Mouse (Mus musculus): ENCODE measurements around the gene Sapcd2. TPM values are rescaled to one million over a fixed set of nuclear protein-coding genes. Genes with fewer than 3 reads are reported as not detected.

The Sapcd2 gene
- total RNA-seq, 2 experiments from 2014 or later, result 0.10 to 0.26 TPM

DNA sequence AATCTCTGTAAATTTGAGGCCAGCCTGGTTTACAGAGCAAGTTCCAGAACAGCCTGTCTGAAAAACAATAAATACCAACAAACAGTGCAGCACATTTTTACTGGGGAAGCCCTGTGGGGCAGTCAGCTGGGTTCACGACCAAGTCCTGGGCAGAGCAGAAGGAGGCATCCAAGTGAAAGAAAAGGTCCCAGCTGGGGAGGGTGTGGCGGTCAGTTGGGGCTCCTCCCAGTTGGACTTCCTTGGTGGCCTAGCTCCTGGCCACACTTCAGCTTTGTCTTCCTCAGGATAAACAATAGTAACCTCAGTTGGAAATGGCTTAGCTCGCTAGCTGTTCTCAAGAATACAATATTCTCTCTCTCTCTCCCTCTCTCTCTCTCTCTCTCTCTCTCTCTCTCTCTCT lies 45.3 kb downstream of the Sapcd2 start:
- intact Hi-C loops (cut with DNase I), result no loop called here
- peak in 1 of 2 experiments; percentile 46 for DNase-seq

- no peak for DNase-seq
- intact Hi-C loops (cut with DNase I), result loop anchor here (2.0 to 5.0 kb wide), 3 partner anchors 61 to 155 kb away; partner anchors contain the start of gene Phpt1
Observed at GRCm38 (mm10) chr2:25421896-25422295, 49.8 kb downstream of the Sapcd2 start.

DNA sequence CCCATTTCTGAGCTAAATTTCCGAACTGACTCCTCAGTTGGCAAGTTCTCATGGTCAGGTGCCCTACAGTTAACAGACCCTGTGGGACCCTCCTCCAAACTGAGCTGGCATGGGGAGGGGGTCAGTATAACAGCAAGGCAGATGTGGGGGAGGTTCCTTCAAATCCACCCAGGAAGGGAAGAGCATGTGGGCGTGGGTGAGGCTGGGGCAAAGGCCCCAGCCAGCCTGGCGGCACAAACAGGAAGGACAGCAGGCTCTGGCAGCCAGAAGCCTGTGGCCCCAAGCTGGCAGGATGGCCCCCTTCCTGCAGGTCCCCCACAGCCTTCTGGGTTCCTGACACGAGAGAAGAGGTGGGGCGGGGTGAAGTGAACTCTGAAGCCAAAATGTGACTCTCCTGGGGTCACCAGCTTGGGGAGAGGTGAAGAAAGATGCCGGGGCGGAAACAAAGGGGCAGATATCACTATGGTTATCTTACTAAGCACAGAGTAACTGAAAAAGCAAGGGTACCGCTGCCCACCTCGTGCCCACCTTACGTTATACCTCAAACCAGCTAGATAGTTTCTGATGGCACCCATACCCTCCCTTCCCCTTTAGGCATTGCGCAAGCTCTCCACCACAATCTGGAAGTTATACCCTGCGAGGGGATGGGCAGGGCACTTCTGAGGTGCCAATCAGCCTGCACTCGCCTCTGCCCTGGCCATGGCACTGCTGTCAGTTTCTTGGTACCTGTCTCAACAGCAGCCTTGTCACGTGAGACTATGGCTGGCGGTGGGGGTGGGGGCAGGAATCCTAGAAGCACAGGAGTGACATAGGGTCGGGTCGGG lies 50.7 kb downstream of the Sapcd2 start, which contains the start of gene Fut7:
TSS of gene Fut7 (plus strand) at position 681 of the 824 bp plus-strand sequence.
- intact Hi-C loops (cut with DNase I), result loop anchor here (2.0 to 5.0 kb wide), 2 partner anchors 128 to 155 kb away; partner anchors contain the start of gene Phpt1

GRCm38 (mm10) chr2:25423626-25424025 lies 51.5 kb downstream of the Sapcd2 start:
- peak in 1 of 2 experiments; percentile 2 for DNase-seq
- intact Hi-C loops (cut with DNase I), result loop anchor here (2.0 to 5.0 kb wide), 2 partner anchors 127 to 154 kb away; partner anchors contain the start of gene Phpt1

More for the DNA sequence above, 50.7 kb downstream of the Sapcd2 start, which contains the start of gene Fut7:
- no peak for DNase-seq

DNA sequence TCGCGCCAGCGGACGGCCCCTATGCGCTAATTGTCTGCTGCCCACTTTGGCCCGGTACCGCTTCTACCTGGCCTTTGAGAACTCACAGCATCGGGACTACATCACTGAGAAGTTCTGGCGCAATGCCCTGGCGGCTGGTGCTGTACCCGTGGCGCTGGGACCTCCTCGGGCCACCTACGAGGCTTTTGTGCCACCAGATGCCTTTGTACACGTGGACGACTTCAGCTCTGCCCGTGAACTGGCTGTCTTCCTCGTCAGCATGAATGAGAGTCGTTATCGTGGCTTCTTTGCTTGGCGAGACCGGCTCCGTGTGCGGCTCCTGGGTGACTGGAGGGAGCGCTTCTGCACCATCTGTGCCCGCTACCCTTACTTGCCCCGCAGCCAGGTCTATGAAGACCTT lies 53.4 kb downstream of the Sapcd2 start:
- peak in 1 of 2 experiments; percentile 4 for DNase-seq
- intact Hi-C loops (cut with DNase I), result loop anchor here (5.0 kb wide), 1 partner anchor 48 kb away; no protein-coding TSS in a partner anchor

GRCm38 (mm10) chr2:25426721-25427191 lies 54.6 kb downstream of the Sapcd2 start:
- peak; percentile 58 to 62 for DNase-seq
- intact Hi-C loops (cut with DNase I), result loop anchor here (5.0 kb wide), 1 partner anchor 49 kb away; no protein-coding TSS in a partner anchor

GRCm38 (mm10) chr2:25427256-25427655 lies 55.1 kb downstream of the Sapcd2 start:
- intact Hi-C loops (cut with DNase I), result loop anchor here (5.0 kb wide), 1 partner anchor 50 kb away; no protein-coding TSS in a partner anchor
- DNase-seq, result no peak

Other genes starting within 250 kb of the Sapcd2 start
- gene Nrarp, start 191.6 kb upstream of the Sapcd2 start, total RNA-seq (2021), result 1 to 10 TPM; 5.9 to 6.7 TPM
- 1 to 10 TPM in 1 of 2 experiments, under 1 TPM in 1; 0.54 to 1.2 TPM for gene Tor4a, start 175.4 kb upstream of the Sapcd2 start, total RNA-seq (2021)
- gene Nelfb, start 160.8 kb upstream of the Sapcd2 start, total RNA-seq (2021), result 10 to 100 TPM; 18.2 to 19.5 TPM
- not detected for gene Stpg3, start 157.7 kb upstream of the Sapcd2 start, total RNA-seq (2021)
- gene Fam166a, start 153.6 kb upstream of the Sapcd2 start, total RNA-seq (2021), result not detected
- gene Tubb4b, start 147.6 kb upstream of the Sapcd2 start, total RNA-seq (2021), result 100 to 1,000 TPM; 189 to 229 TPM
- not detected for gene Slc34a3, start 138.0 kb upstream of the Sapcd2 start, total RNA-seq (2021)
- gene Rnf224, start 135.5 kb upstream of the Sapcd2 start, total RNA-seq (2021), result not detected
- gene Rnf208, start 130.1 kb upstream of the Sapcd2 start, total RNA-seq (2021), result under 1 TPM; 0.84 to 0.91 TPM
- gene Cysrt1, start 129.9 kb upstream of the Sapcd2 start, total RNA-seq (2021), result not detected
- 1 to 10 TPM in 1 of 2 experiments, under 1 TPM in 1; 0.39 to 1.1 TPM for gene AL732309.1, start 125.5 kb upstream of the Sapcd2 start, total RNA-seq (2021)
- 10 to 100 TPM; 10.4 to 12.0 TPM for gene Tmem203, start 116.9 kb upstream of the Sapcd2 start, total RNA-seq (2021)
- 1 to 10 TPM; 3.8 to 4.5 TPM for gene Tprn, start 109.7 kb upstream of the Sapcd2 start, total RNA-seq (2021)
- gene Ssna1, start 99.9 kb upstream of the Sapcd2 start, total RNA-seq (2021), result 10 to 100 TPM; 25.8 to 25.9 TPM
- 10 to 100 TPM; 27.0 to 27.8 TPM for gene Anapc2, start 99.8 kb upstream of the Sapcd2 start, total RNA-seq (2021)
- gene Tmem210, start 84.2 kb upstream of the Sapcd2 start, total RNA-seq (2021), result not detected
- gene Lrrc26, start 82.4 kb upstream of the Sapcd2 start, total RNA-seq (2021), result not detected
- not detected for gene Grin1, start 53.1 kb upstream of the Sapcd2 start, total RNA-seq (2021)
- gene Man1b1, start 40.0 kb upstream of the Sapcd2 start, total RNA-seq (2021), result 10 to 100 TPM; 11.9 to 15.0 TPM
- gene Dpp7, start 16.0 kb upstream of the Sapcd2 start, total RNA-seq (2021), result 10 to 100 TPM in 1 of 2 experiments, 1 to 10 TPM in 1; 8.7 to 11.9 TPM
- gene Uap1l1, start 6.6 kb upstream of the Sapcd2 start, total RNA-seq (2021), result 1 to 10 TPM; 2.2 to 3.4 TPM
- gene Entpd2, start 23.6 kb downstream of the Sapcd2 start, total RNA-seq (2021), result 1 to 10 TPM; 7.2 to 9.5 TPM
- 10 to 100 TPM; 14.2 to 17.6 TPM for gene Npdc1, start 27.0 kb downstream of the Sapcd2 start, total RNA-seq (2021)
- not detected for gene Fut7, start 50.9 kb downstream of the Sapcd2 start, total RNA-seq (2021)
- 10 to 100 TPM; 12.3 to 16.5 TPM for gene Abca2, start 56.4 kb downstream of the Sapcd2 start, total RNA-seq (2021)
- under 1 TPM; 0.35 to 0.46 TPM for gene Clic3, start 84.5 kb downstream of the Sapcd2 start, total RNA-seq (2021)
- 10 to 100 TPM; 13.4 to 13.6 TPM for gene Paxx, start 88.8 kb downstream of the Sapcd2 start, total RNA-seq (2021)
- under 1 TPM in 1 of 2 experiments, not detected in 1; 0.39 TPM for gene Ptgds, start 97.7 kb downstream of the Sapcd2 start, total RNA-seq (2021)
- not detected for gene Lcn12, start 121.6 kb downstream of the Sapcd2 start, total RNA-seq (2021)
- 10 to 100 TPM; 75.3 to 83.6 TPM for gene Fbxw5, start 128.4 kb downstream of the Sapcd2 start, total RNA-seq (2021)
- gene C8g, start 129.4 kb downstream of the Sapcd2 start, total RNA-seq (2021), result 1 to 10 TPM; 1.4 to 1.5 TPM
- 10 to 100 TPM in 1 of 2 experiments, 1 to 10 TPM in 1; 9.8 to 11.5 TPM for gene Traf2, start 174.6 kb downstream of the Sapcd2 start, total RNA-seq (2021)
- gene Edf1, start 185.5 kb downstream of the Sapcd2 start, total RNA-seq (2021), result 100 to 1,000 TPM; 139 to 157 TPM
- 1 to 10 TPM in 1 of 2 experiments, under 1 TPM in 1; 0.74 to 4.7 TPM for gene Mamdc4, start 202.5 kb downstream of the Sapcd2 start, total RNA-seq (2021)
- 10 to 100 TPM; 50.2 to 53.9 TPM for gene Phpt1, start 202.9 kb downstream of the Sapcd2 start, total RNA-seq (2021)
- not detected for gene Ajm1, start 209.4 kb downstream of the Sapcd2 start, total RNA-seq (2021)
- gene Rabl6, start 236.2 kb downstream of the Sapcd2 start, total RNA-seq (2021), result 10 to 100 TPM; 74.4 to 75.9 TPM
- not detected for gene Ccdc183, start 245.4 kb downstream of the Sapcd2 start, total RNA-seq (2021)
- gene Tmem141, start 249.7 kb downstream of the Sapcd2 start, total RNA-seq (2021), result 10 to 100 TPM; 11.1 to 18.7 TPM